Mouse (Mus musculus): ENCODE measurements around the gene Csnk2a1. TPM values are rescaled to one million over a fixed set of nuclear protein-coding genes. Genes with fewer than 3 reads are reported as not detected.

Csnk2a1 gene
- 160 TPM for polyA plus RNA-seq (2015; fragmentation: Illumina TruSeq; extraction: RNeasy Lipid Tissue Mini Kit (QIAGEN cat#74804); ENCODE audit: insufficient read depth, low replicate concordance)

DNA sequence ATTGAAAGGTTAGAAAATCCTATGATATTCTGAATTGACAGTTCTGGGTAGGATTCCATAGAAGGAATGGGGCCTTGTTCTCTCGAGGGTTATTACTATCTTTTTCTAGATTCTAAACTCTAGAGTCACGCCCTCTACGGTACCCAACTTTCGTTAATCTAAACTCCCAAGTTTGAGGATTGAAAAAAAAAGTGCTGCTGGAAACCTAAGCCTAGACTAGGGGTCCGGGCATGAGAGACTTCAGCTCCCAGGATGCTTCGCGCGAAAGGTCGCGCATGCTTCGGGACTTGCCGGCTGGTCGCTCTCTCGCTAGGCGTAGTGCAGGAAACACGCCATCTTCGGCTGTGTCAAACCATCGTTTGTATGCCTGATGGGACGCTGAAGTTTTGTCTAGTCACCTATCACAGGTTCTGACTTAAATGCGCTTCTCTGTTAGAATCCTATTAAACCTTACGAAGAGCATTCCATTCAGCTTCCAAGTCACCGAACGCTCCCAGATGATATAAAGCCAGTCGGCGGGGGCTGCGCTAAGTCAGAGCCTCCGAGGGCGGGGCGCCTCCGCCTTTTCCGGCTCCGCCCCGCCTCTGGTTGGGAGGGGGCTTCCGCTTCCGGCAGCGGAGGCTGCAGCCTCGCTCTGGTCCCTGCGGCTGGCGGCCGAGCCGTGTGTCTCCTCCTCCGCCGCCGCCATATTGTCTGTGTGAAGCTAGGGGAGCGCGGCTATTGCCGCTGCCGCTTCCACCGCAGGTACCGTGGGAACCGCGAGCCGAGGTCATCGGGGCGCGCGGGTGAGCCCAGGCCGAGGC is at the start of gene Csnk2a1:
Csnk2a1 (plus strand) TSS at position 592 of the 803 bp plus-strand sequence.

DNA sequence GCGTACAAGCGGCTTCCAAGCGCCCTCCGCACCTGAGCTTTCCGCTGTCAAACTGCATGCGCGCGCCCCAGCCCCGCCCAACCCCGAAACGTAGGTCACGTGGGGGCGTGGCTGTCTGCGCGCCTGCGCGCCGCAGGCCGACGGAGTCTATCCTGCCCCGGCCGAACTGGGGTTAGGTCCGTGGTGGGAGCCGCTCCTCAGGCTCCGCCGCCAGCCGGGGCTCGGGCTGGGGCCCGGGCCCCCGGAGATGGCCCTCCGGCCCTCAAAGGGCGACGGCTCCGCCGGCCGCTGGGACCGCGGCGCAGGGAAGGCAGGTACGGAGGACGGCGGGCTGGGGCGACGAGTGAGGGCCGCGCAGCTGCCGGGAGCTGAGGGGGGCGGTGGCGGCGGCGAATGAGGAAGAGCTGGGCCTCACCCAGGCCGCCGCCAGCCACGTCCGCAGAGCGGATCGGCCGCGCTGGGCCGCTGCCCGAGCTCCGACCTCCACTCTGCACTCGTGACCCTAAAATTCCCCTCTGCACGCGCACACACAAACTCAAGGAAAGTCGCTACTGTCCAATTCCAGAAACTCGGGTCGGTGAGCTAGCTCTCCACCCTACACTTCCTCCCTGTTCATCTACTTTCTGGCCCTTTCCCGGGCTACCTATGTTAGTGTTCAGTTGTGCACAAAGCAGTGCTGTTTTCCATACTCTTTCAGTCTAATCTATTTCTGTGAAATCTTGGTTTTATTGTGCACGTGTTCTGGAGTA is 67.3 kb downstream of the Csnk2a1 start, which contains the start of gene Tbc1d20:
Tbc1d20 (plus strand) TSS at position 102 of the 749 bp plus-strand sequence.

Other genes starting within 250 kb of the Csnk2a1 start
- 2.8 TPM for gene Fam110a, start 246.6 kb upstream of the Csnk2a1 start, polyA plus RNA-seq (2015; fragmentation: Illumina TruSeq; extraction: RNeasy Lipid Tissue Mini Kit (QIAGEN cat#74804); ENCODE audit: insufficient read depth, low replicate concordance)
- 1.1 TPM for gene Slc52a3, start 230.3 kb upstream of the Csnk2a1 start, polyA plus RNA-seq (2015; fragmentation: Illumina TruSeq; extraction: RNeasy Lipid Tissue Mini Kit (QIAGEN cat#74804); ENCODE audit: insufficient read depth, low replicate concordance)
- gene Scrt2, start 145.3 kb upstream of the Csnk2a1 start, polyA plus RNA-seq (2015; fragmentation: Illumina TruSeq; extraction: RNeasy Lipid Tissue Mini Kit (QIAGEN cat#74804); ENCODE audit: insufficient read depth, low replicate concordance), result not detected
- 6.1 TPM for gene Srxn1, start 121.3 kb upstream of the Csnk2a1 start, polyA plus RNA-seq (2015; fragmentation: Illumina TruSeq; extraction: RNeasy Lipid Tissue Mini Kit (QIAGEN cat#74804); ENCODE audit: insufficient read depth, low replicate concordance)
- gene Tcf15, start 83.3 kb upstream of the Csnk2a1 start, polyA plus RNA-seq (2015; fragmentation: Illumina TruSeq; extraction: RNeasy Lipid Tissue Mini Kit (QIAGEN cat#74804); ENCODE audit: insufficient read depth, low replicate concordance), result not detected
- 63.0 TPM for gene Tbc1d20, start 67.0 kb downstream of the Csnk2a1 start, polyA plus RNA-seq (2015; fragmentation: Illumina TruSeq; extraction: RNeasy Lipid Tissue Mini Kit (QIAGEN cat#74804); ENCODE audit: insufficient read depth, low replicate concordance)
- 51.8 TPM for gene Rbck1, start 105.8 kb downstream of the Csnk2a1 start, polyA plus RNA-seq (2015; fragmentation: Illumina TruSeq; extraction: RNeasy Lipid Tissue Mini Kit (QIAGEN cat#74804); ENCODE audit: insufficient read depth, low replicate concordance)
- gene Trib3, start 117.2 kb downstream of the Csnk2a1 start, polyA plus RNA-seq (2015; fragmentation: Illumina TruSeq; extraction: RNeasy Lipid Tissue Mini Kit (QIAGEN cat#74804); ENCODE audit: insufficient read depth, low replicate concordance), result 0.37 TPM
- gene Nrsn2, start 149.8 kb downstream of the Csnk2a1 start, polyA plus RNA-seq (2015; fragmentation: Illumina TruSeq; extraction: RNeasy Lipid Tissue Mini Kit (QIAGEN cat#74804); ENCODE audit: insufficient read depth, low replicate concordance), result not detected
- gene Sox12, start 171.2 kb downstream of the Csnk2a1 start, polyA plus RNA-seq (2015; fragmentation: Illumina TruSeq; extraction: RNeasy Lipid Tissue Mini Kit (QIAGEN cat#74804); ENCODE audit: insufficient read depth, low replicate concordance), result 1.0 TPM
- gene Zcchc3, start 188.2 kb downstream of the Csnk2a1 start, polyA plus RNA-seq (2015; fragmentation: Illumina TruSeq; extraction: RNeasy Lipid Tissue Mini Kit (QIAGEN cat#74804); ENCODE audit: insufficient read depth, low replicate concordance), result 2.3 TPM
- gene 6820408C15Rik, start 188.7 kb downstream of the Csnk2a1 start, polyA plus RNA-seq (2015; fragmentation: Illumina TruSeq; extraction: RNeasy Lipid Tissue Mini Kit (QIAGEN cat#74804); ENCODE audit: insufficient read depth, low replicate concordance), result not detected
- gene Defb23, start 237.8 kb downstream of the Csnk2a1 start, polyA plus RNA-seq (2015; fragmentation: Illumina TruSeq; extraction: RNeasy Lipid Tissue Mini Kit (QIAGEN cat#74804); ENCODE audit: insufficient read depth, low replicate concordance), result not detected